Mouse (Mus musculus): ENCODE results near the gene Fancd2os. TPM values are rescaled to one million over a fixed set of nuclear protein-coding genes. Genes with fewer than 3 reads are reported as not detected.

Fancd2os gene
- total RNA-seq (2021): not detected
- long read RNA-seq, experiment 1: 0 reads
- long read RNA-seq, experiment 2: 0 reads

- peak; percentile 33 for DNase-seq
These were observed at the start of gene Fancd2os for GRCm38 (mm10) chr6:113600543-113601139. Gene Fancd2os, minus strand, starts transcription at chr6:113600715.

- DNase-seq: no peak
These were observed 49.7 kb upstream of the Fancd2os start for GRCm38 (mm10) chr6:113650197-113650640.

- no peak for DNase-seq
These were observed 49.1 kb upstream of the Fancd2os start for GRCm38 (mm10) chr6:113649346-113650196.

GRCm38 (mm10) chr6:113644808-113645207, 44.3 kb upstream of the Fancd2os start:
- peak; percentile 53 for DNase-seq

- DNase-seq: no peak
These were observed 43.5 kb upstream of the Fancd2os start for GRCm38 (mm10) chr6:113643967-113644366.

GRCm38 (mm10) chr6:113643021-113643420, 42.5 kb upstream of the Fancd2os start:
- no peak for DNase-seq

GRCm38 (mm10) chr6:113642605-113643004, 42.1 kb upstream of the Fancd2os start:
- no peak for DNase-seq

GRCm38 (mm10) chr6:113639201-113639600, 38.7 kb upstream of the Fancd2os start:
- no peak for DNase-seq

- peak; percentile 97 for DNase-seq
These were observed 38.0 kb upstream of the Fancd2os start, which contains the start of gene Irak2 for GRCm38 (mm10) chr6:113638302-113639040. Gene Irak2, plus strand, starts transcription at chr6:113638467.

- DNase-seq: no peak
These were observed 32.3 kb upstream of the Fancd2os start for GRCm38 (mm10) chr6:113632863-113633262.

- no peak for DNase-seq
These were observed 29.8 kb upstream of the Fancd2os start for GRCm38 (mm10) chr6:113630322-113630721.

GRCm38 (mm10) chr6:113624989-113625770, 24.7 kb upstream of the Fancd2os start:
- peak; percentile 44 for DNase-seq

GRCm38 (mm10) chr6:113623941-113624751, 23.6 kb upstream of the Fancd2os start, which contains the start of gene Vhl:
Gene Vhl, plus strand, starts transcription at chr6:113623959.
- DNase-seq: peak; percentile 93

GRCm38 (mm10) chr6:113623386-113623785, 22.9 kb upstream of the Fancd2os start:
- DNase-seq: no peak

GRCm38 (mm10) chr6:113615489-113615888, 15.0 kb upstream of the Fancd2os start:
- no peak for DNase-seq

GRCm38 (mm10) chr6:113614997-113615396, 14.5 kb upstream of the Fancd2os start:
- DNase-seq: no peak

- no peak for DNase-seq
These were observed 13.6 kb upstream of the Fancd2os start for GRCm38 (mm10) chr6:113614152-113614551.

GRCm38 (mm10) chr6:113612258-113612969, 11.9 kb upstream of the Fancd2os start:
- no peak for DNase-seq

- no peak for DNase-seq
These were observed 8.8 kb upstream of the Fancd2os start for GRCm38 (mm10) chr6:113609293-113609692.

GRCm38 (mm10) chr6:113608871-113609270, 8.4 kb upstream of the Fancd2os start:
- peak; percentile 36 for DNase-seq

All from adrenal gland, postnatal 10 days (tissue).